Mouse (Mus musculus): ENCODE data around the gene Atf2.

- no peak for TF ChIP-seq FLI1 (IDR thresholded peaks at IDR 0.05; ENCODE audit: low read length)
- TF ChIP-seq GATA1 (IDR thresholded peaks at IDR 0.05; ENCODE audit: borderline replicate concordance, low read length): no peak
Measured at GRCm38 (mm10) chr2:73900364-73900763, 7.9 kb upstream of the Atf2 start.

Data from megakaryocyte, embryonic 14.5 days (primary cell).